Mouse (Mus musculus) intestine, embryonic 14.5 days (tissue): ENCODE results near the gene Nif3l1. TPM values are rescaled to one million over a fixed set of nuclear protein-coding genes. Genes with fewer than 3 reads are reported as not detected.

Experiments
- ATAC-seq: fragments of 200-750 bp; cut with Nextera tagmentation; replicated peaks from 2 replicates; pipeline ENCODE4 v1.8.0; 2017; ENCODE audit warnings: low read depth, moderate number of reproducible peaks, moderate TSS enrichment, moderate library complexity; ENCODE audit not compliant: low FRiP score, low TSS enrichment
- DNase-seq: peaks from one replicate; pipeline ENCODE4 v3.0.0-alpha.2; 2018; ENCODE audit warnings: low spot score
- H3K27ac ChIP-seq: fragments of 300-500 bp; sonication (generic); 2 replicates; pipeline ENCODE4 v1.5.1; 2014; ENCODE audit warnings: low read depth, mild to moderate bottlenecking, control low read depth
- H3K27me3 ChIP-seq: fragments of 300-500 bp; sonication (generic); replicated peaks from 2 replicates; pipeline ENCODE4 v1.6.1; 2014; ENCODE audit warnings: low read length, control low read depth; ENCODE audit not compliant: control insufficient read depth, insufficient read depth
- H3K36me3 ChIP-seq: fragments of 300-500 bp; sonication (generic); 2 replicates; pipeline ENCODE4 v1.6.1; 2014; ENCODE audit warnings: low read length, control low read depth; ENCODE audit not compliant: control insufficient read depth, insufficient read depth
- H3K4me1 ChIP-seq: fragments of 300-500 bp; sonication (generic); replicated peaks from 2 replicates; pipeline ENCODE4 v1.6.1; 2014; ENCODE audit warnings: low read length, control low read depth, mixed read lengths; ENCODE audit not compliant: control insufficient read depth, insufficient read depth
- H3K4me2 ChIP-seq: fragments of 300-500 bp; sonication (generic); 2 replicates; pipeline ENCODE4 v1.6.1; 2014; ENCODE audit warnings: low read length
- H3K4me3 ChIP-seq: fragments of 300-500 bp; sonication (generic); 2 replicates; pipeline ENCODE4 v1.5.1; 2014; ENCODE audit warnings: low read depth, low read length, control low read depth, mixed read lengths
- H3K9ac ChIP-seq: fragments of 300-500 bp; sonication (generic); 2 replicates; pipeline ENCODE4 v1.6.1; 2014; ENCODE audit warnings: mild to moderate bottlenecking, low read length
- H3K9me3 ChIP-seq: fragments of 300-500 bp; sonication (generic); 2 replicates; pipeline ENCODE4 v1.6.1; 2016; ENCODE audit warnings: low read length, control low read depth; ENCODE audit not compliant: control insufficient read depth
- WGBS: fragments of 180-500 bp; shearing (Covaris S2); extraction: QIAGEN DNeasy Blood & Tissue Kit; methylation state at CpG from one replicate; pipeline ENCODE4 v1.1.7; 2014; 5-methylcytosine and 5-hydroxymethylcytosine counted together
- polyA plus RNA-seq: library from polyadenylated mRNA; unstranded; fragments of >200 nt; fragmentation: Nextera tagmentation; extraction: Ambion mirVana; gene quantifications from 2 replicates; pipeline ENCODE4 v1.2.1, GENCODE M21; 2014

Nif3l1 gene
- polyA plus RNA-seq, 1 experiment from 2014 or later = 53.1 TPM

DNA sequence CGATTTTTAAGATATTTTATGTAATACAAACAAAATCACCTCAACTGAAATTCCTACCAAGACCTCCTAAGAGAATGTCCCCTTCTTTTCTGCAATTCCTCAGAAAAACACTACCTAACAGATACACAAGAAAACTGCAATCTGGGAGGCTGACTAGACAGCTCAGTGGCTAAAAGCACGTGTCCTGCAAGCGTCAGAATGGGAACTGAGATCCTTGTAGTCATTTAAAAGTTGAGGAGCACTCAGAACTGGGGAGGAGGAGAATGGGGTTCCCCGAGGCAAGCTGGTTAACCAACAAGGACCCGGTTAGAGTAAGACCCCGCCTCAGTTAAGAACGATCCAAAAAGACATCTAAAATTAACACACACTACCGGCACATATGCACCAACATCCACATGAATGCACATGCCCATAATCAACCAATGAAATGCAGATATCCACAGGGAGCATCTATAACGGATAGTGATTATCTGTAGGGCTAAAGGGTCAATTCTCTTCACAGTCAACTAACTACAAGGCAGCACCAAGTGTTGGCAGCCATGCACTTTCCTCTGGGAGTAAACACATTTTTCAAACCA lies 58.9 kb downstream of the Nif3l1 start:
- peaks cover 9% of the 10 kb centered on the region for H3K4me1 ChIP-seq
- H3K4me2 ChIP-seq = peak overlapping the region; percentile 95
- no peaks in the 10 kb centered on the region for H3K27me3 ChIP-seq
- H3K36me3 ChIP-seq = peaks cover 22% of the 10 kb centered on the region
- H3K27ac ChIP-seq = no peak overlapping the region
- peaks cover 25% of the 10 kb centered on the region for H3K9me3 ChIP-seq
- H3K4me3 ChIP-seq = peak overlapping the region; percentile 91
- DNase-seq (no peak), ATAC-seq (0 out of 2 replicates have a peak, but pooled peaks have one; percentile 1)
- H3K9ac ChIP-seq = peak overlapping the region; percentile 62
- 28% methylated on average over 9 of the region's 9 CpGs for WGBS

DNA sequence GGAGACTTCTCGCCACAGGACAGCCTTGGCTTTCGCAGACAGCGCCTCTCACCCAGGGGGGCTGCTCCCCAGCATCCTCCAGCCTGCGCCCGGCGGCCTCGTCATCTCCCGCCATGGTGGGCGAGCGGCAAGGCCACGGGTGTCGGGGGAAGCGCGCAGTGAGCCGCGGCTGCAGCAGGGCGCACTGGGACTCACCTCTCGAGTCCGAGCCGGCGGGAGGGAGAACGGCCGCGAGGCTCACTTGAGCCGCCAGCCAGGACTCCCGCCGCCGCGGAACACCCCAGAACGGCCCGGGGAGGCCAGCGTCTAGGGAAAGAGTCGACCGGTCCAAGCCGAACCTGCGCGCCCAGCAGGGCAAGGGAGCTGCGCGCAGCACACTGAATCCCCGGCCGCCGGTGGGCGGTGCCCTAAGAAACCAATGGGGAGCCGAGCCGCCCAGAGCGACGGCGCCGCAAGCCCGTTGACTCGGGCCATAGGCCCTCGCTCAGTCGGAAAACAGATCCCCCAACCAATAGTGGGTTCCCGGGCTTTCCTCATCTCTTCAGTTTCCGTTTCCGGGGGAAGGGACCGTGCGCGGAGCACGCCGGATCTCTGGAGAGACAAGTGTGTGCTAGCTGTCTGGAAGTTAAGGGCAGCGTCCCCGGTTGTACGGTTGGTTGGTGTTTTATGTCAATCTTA lies 59.8 kb downstream of the Nif3l1 start, which contains the start of gene Orc2:
Orc2 (minus strand) TSS at position 533 of the 678 bp plus-strand sequence.
- Histone ChIP-seq H3K4me3 (peak within 1 kb of the TSS; percentile 91), H3K9ac (peak within 1 kb of the TSS; percentile 62), H3K27ac (peak within 1 kb of the TSS; percentile 81), H3K9me3 (peaks cover 28% of the 10 kb centered on the region), H3K4me2 (peak within 1 kb of the TSS; percentile 95), H3K27me3 (no peaks in the 10 kb centered on the region), H3K4me1 (peaks cover 9% of the 10 kb centered on the region), H3K36me3 (peaks cover 14% of the 10 kb centered on the region)
- DNase-seq (peak; percentile 88), ATAC-seq (peak; percentile 99)
- WGBS = under 1% methylated on average over 64 of the region's 64 CpGs

DNA sequence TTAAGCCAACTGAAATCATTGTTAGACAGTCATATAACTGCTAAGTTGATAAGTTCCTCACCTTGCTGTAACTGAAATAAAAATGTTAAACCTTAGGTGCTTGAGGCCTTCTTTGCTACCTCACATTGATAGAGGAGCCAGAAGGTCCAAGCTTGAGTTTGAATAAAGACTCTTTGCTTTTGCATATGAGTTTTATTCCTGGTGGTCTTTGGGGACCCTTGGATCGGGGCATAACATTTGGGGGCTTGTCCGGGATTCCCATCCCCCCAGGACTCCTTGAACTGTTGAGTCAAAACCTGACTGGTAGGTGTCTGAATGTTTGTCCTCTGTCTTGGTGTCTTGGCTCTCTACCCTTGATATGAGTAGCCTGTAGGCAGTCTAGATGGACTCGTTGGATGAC lies 62.3 kb downstream of the Nif3l1 start:
- 95% methylated on average over 3 of the region's 3 CpGs for WGBS
- no peak overlapping the region for H3K27ac ChIP-seq
- no peak for ATAC-seq

More for the DNA sequence above, 62.3 kb downstream of the Nif3l1 start:
- Histone ChIP-seq H3K9me3 (peaks cover 33% of the 10 kb centered on the region), H3K27me3 (no peaks in the 10 kb centered on the region), H3K4me2 (no peak overlapping the region), H3K9ac (no peak overlapping the region), H3K4me3 (no peak overlapping the region), H3K36me3 (no peaks in the 10 kb centered on the region), H3K4me1 (peaks cover 9% of the 10 kb centered on the region)
- DNase-seq = no peak

Other genes starting within 250 kb of the Nif3l1 start
- gene Aox4, start 234.8 kb upstream of the Nif3l1 start, polyA plus RNA-seq = 0.28 and 0.87 TPM in 2 replicates
- gene Aox2, start 166.8 kb upstream of the Nif3l1 start, polyA plus RNA-seq = 0.07 TPM in 1 of 2 replicates, not detected in the other
- 357 and 398 TPM in 2 replicates for gene Bzw1, start 52.3 kb upstream of the Nif3l1 start, polyA plus RNA-seq
- 170 and 203 TPM in 2 replicates for gene Clk1, start 21.1 kb upstream of the Nif3l1 start, polyA plus RNA-seq
- gene Ppil3, start 335 bp downstream of the Nif3l1 start, polyA plus RNA-seq = 58.7 and 64.1 TPM in 2 replicates
- gene Orc2, start 60.0 kb downstream of the Nif3l1 start, polyA plus RNA-seq = 27.6 and 31.0 TPM in 2 replicates
- 9.1 and 9.2 TPM in 2 replicates for gene Fam126b, start 141.2 kb downstream of the Nif3l1 start, polyA plus RNA-seq
- 175 and 192 TPM in 2 replicates for gene Ndufb3, start 141.2 kb downstream of the Nif3l1 start, polyA plus RNA-seq